Mouse (Mus musculus) hindbrain, embryonic 14.5 days (tissue): ENCODE measurements at regions not wholly inside any gene's neighbourhood (a gene's known extent, or its start where the extent isn't known, plus 50 kb on each side); places are given as distances from the start of the nearest gene placed in this dataset.
A peak's percentile ranks its signal among the peaks of the same experiment; 100 is the strongest.

Source experiments
- ATAC-seq: fragments of 200-750 bp; cut with Nextera tagmentation; 2 replicates; pipeline ENCODE4 v1.8.0; 2017; ENCODE audit warnings: moderate number of reproducible peaks, mild to moderate bottlenecking, moderate TSS enrichment, moderate library complexity; ENCODE audit not compliant: low FRiP score
- DNase-seq: peaks from one replicate; pipeline ENCODE4 v3.0.0-alpha.2; 2015; ENCODE audit warnings: low spot score
- H3K27ac ChIP-seq: fragments of 300-500 bp; sonication (generic); 2 replicates; pipeline ENCODE4 v1.5.1; 2014; ENCODE audit warnings: mild to moderate bottlenecking, moderate library complexity
- H3K27me3 ChIP-seq: fragments of 300-500 bp; sonication (generic); 2 replicates; pipeline ENCODE4 v1.6.1; 2014; ENCODE audit warnings: mild to moderate bottlenecking, low read length, mixed read lengths; ENCODE audit not compliant: control insufficient read depth, insufficient read depth
- H3K36me3 ChIP-seq: fragments of 300-500 bp; sonication (generic); replicated peaks from 2 replicates; pipeline ENCODE4 v1.6.1; 2014; ENCODE audit not compliant: control insufficient read depth, insufficient read depth
- H3K4me1 ChIP-seq: fragments of 300-500 bp; sonication (generic); replicated peaks from 2 replicates; pipeline ENCODE4 v1.6.1; 2014; ENCODE audit warnings: antibody characterized with exemption, low read length, mixed read lengths; ENCODE audit not compliant: control insufficient read depth, insufficient read depth
- H3K4me2 ChIP-seq: fragments of 300-500 bp; sonication (generic); replicated peaks from 2 replicates; pipeline ENCODE4 v1.6.1; 2014; ENCODE audit warnings: mild to moderate bottlenecking, moderate library complexity
- H3K4me3 ChIP-seq: fragments of 300-500 bp; sonication (generic); replicated peaks from 2 replicates; pipeline ENCODE4 v1.5.1; 2014; ENCODE audit warnings: mild to moderate bottlenecking, low read length
- H3K9ac ChIP-seq: fragments of 300-500 bp; sonication (generic); 2 replicates; pipeline ENCODE4 v1.6.1; 2014
- H3K9me3 ChIP-seq: fragments of 300-500 bp; sonication (generic); 2 replicates; pipeline ENCODE4 v1.6.1; 2016; ENCODE audit warnings: low read length; ENCODE audit not compliant: control insufficient read depth
- WGBS: fragments of 180-500 bp; shearing (Covaris S2); extraction: QIAGEN DNeasy Blood & Tissue Kit; methylation state at CpG from one replicate; pipeline ENCODE4 v1.1.7; 2014; 5-methylcytosine and 5-hydroxymethylcytosine counted together

- 51% methylated on average over 10 of the region's 10 CpGs for WGBS
- Histone ChIP-seq H3K27me3 (no peaks in the 10 kb centered on the region), H3K4me1 (peaks cover 4% of the 10 kb centered on the region; the same call in 1 of the 2 replicates), H3K9me3 (no peaks in the 10 kb centered on the region), H3K4me2 (no peak overlapping the region), H3K36me3 (no peaks in the 10 kb centered on the region), H3K4me3 (no peak overlapping the region), H3K27ac (no peak overlapping the region), H3K9ac (no peak overlapping the region)
- DNase-seq (no peak), ATAC-seq (peak; percentile 64; the same call in 1 of the 2 replicates)
Measured at GRCm38 (mm10) chr13:47869670-47870532, 391.1 kb upstream of the Id4 start.

DNA sequence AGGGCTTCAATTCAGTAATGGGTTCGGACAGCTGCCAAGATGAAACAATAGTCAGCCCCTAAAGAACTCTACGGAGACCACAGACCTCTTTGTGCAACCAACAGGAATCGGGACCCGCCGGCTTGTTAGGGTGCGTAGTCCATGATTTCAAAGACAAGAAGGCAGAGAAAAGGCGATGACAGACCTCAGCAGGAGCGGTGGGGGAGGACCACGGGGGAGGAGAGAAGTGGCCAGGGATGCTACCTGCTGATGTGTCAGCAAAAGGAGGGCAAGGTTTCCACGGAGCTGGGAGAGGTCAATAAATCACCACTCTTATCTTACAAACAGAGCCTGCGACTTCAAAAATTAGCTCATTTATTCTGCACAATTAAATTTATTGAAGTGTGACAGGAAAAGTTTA is 388.4 kb upstream of the Id4 start:
- DNase-seq (no peak), ATAC-seq (no peak)
- H3K4me3 ChIP-seq = no peak overlapping the region
- H3K9ac ChIP-seq = no peak overlapping the region
- H3K27me3 ChIP-seq = no peaks in the 10 kb centered on the region
- H3K4me1 ChIP-seq = peaks cover 4% of the 10 kb centered on the region; the same call in 1 of the 2 replicates
- no peaks in the 10 kb centered on the region for H3K36me3 ChIP-seq
- H3K9me3 ChIP-seq = no peaks in the 10 kb centered on the region
- H3K27ac ChIP-seq = no peak overlapping the region
- 11% methylated on average over 11 of the region's 11 CpGs for WGBS
- H3K4me2 ChIP-seq = no peak overlapping the region

GRCm38 (mm10) chr13:47892569-47892968 is 368.5 kb upstream of the Id4 start:
- Histone ChIP-seq H3K9me3 (no peaks in the 10 kb centered on the region), H3K9ac (no peak overlapping the region), H3K4me1 (no peaks in the 10 kb centered on the region), H3K4me3 (no peak overlapping the region), H3K27me3 (no peaks in the 10 kb centered on the region), H3K27ac (no peak overlapping the region), H3K4me2 (no peak overlapping the region), H3K36me3 (no peaks in the 10 kb centered on the region)
- no peak for ATAC-seq
- 84% methylated on average over 4 of the region's 4 CpGs for WGBS
- DNase-seq = no peak

- Histone ChIP-seq H3K9ac (no peak overlapping the region), H3K36me3 (no peaks in the 10 kb centered on the region), H3K4me1 (no peaks in the 10 kb centered on the region), H3K4me3 (no peak overlapping the region), H3K27me3 (no peaks in the 10 kb centered on the region), H3K27ac (no peak overlapping the region), H3K4me2 (no peak overlapping the region), H3K9me3 (peaks cover 14% of the 10 kb centered on the region)
- WGBS = 84% methylated on average over 1 of the region's 1 CpGs
- ATAC-seq (no peak), DNase-seq (no peak)
Measured at GRCm38 (mm10) chr13:47894331-47894730, 366.7 kb upstream of the Id4 start.

DNA sequence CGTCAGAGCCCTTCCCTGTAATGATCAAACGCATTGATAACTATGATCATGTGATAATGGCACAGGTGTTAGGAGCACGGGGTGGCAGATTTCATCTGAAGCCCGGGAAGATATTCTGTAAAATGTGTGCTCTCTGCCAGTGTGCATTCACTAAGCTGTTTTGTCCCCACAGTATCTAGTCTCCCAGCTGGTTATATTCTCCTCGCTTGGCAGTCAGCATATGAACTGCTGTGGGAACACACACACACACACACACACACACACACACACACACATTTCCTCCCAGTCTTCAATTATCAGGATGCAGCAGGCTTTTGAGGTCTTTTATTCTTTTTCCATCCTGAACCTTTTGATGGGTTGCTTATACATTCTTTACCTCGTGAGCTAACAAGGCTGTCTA is 365.8 kb upstream of the Id4 start:
- DNase-seq = no peak

GRCm38 (mm10) chr13:47896646-47897045 is 364.4 kb upstream of the Id4 start:
- Histone ChIP-seq H3K27ac (no peak overlapping the region), H3K36me3 (no peaks in the 10 kb centered on the region), H3K4me2 (no peak overlapping the region), H3K4me1 (no peaks in the 10 kb centered on the region), H3K9ac (no peak overlapping the region), H3K4me3 (no peak overlapping the region), H3K9me3 (peaks cover 15% of the 10 kb centered on the region), H3K27me3 (no peaks in the 10 kb centered on the region)
- no peak for DNase-seq
- no peak for ATAC-seq
- 85% methylated on average over 4 of the region's 4 CpGs for WGBS

More for the DNA sequence above, 365.8 kb upstream of the Id4 start:
- no peak for ATAC-seq
- Histone ChIP-seq H3K9ac (no peak overlapping the region), H3K4me1 (no peaks in the 10 kb centered on the region), H3K4me2 (no peak overlapping the region), H3K36me3 (no peaks in the 10 kb centered on the region), H3K9me3 (peaks cover 15% of the 10 kb centered on the region), H3K27ac (no peak overlapping the region), H3K27me3 (no peaks in the 10 kb centered on the region), H3K4me3 (no peak overlapping the region)
- WGBS = 70% methylated on average over 6 of the region's 6 CpGs

- ATAC-seq = peak; percentile 62; the same call in 1 of the 2 replicates
- no peak for DNase-seq
- Histone ChIP-seq H3K4me2 (no peak overlapping the region), H3K27me3 (no peaks in the 10 kb centered on the region), H3K27ac (peak overlapping the region; percentile 11), H3K9me3 (no peaks in the 10 kb centered on the region), H3K4me1 (peaks cover 7% of the 10 kb centered on the region; the same call in 1 of the 2 replicates), H3K36me3 (no peaks in the 10 kb centered on the region), H3K9ac (no peak overlapping the region), H3K4me3 (no peak overlapping the region)
- 55% methylated on average over 9 of the region's 9 CpGs for WGBS
Measured at GRCm38 (mm10) chr13:47909851-47910530, 351.0 kb upstream of the Id4 start.

GRCm38 (mm10) chr13:47910531-47910910 is 350.5 kb upstream of the Id4 start:
- ATAC-seq (no peak; the same call in 1 of the 2 replicates), DNase-seq (no peak)
- H3K27ac ChIP-seq = no peak overlapping the region

DNA sequence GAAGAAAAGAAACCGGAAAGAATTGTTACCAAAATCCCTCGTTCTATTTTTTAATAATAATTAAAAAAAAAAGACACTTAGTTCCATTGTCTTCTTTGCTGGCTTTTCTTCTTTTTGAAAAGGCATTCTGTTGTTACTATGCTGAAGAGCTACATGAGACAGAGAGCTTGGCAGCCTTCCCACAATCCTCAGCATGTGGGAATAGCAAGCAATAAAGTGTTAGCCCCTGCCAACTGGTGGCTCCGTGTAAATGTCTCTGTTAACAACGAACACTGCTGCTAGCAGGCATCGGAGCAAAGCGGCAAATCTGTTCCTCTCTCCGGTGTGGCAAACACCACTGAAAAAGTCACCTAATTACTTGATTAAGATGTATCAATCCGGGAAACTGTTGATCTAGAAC is 344.6 kb upstream of the Id4 start:
- H3K36me3 ChIP-seq = no peaks in the 10 kb centered on the region
- H3K9me3 ChIP-seq = no peaks in the 10 kb centered on the region
- H3K4me1 ChIP-seq = no peaks in the 10 kb centered on the region
- WGBS = 57% methylated on average over 8 of the region's 8 CpGs
- no peak overlapping the region for H3K4me3 ChIP-seq
- ATAC-seq = no peak; the same call in 1 of the 2 replicates
- H3K27ac ChIP-seq = no peak overlapping the region
- no peaks in the 10 kb centered on the region for H3K27me3 ChIP-seq
- peak; percentile 74 for DNase-seq
- H3K9ac ChIP-seq = no peak overlapping the region
- H3K4me2 ChIP-seq = no peak overlapping the region

More at GRCm38 (mm10) chr13:47910531-47910910, 350.5 kb upstream of the Id4 start:
- no peak overlapping the region for H3K9ac ChIP-seq
- 42% methylated on average over 3 of the region's 3 CpGs for WGBS
- no peaks in the 10 kb centered on the region for H3K9me3 ChIP-seq
- H3K27me3 ChIP-seq = no peaks in the 10 kb centered on the region
- H3K4me1 ChIP-seq = peaks cover 7% of the 10 kb centered on the region; the same call in 1 of the 2 replicates
- H3K4me3 ChIP-seq = no peak overlapping the region
- H3K4me2 ChIP-seq = no peak overlapping the region
- no peaks in the 10 kb centered on the region for H3K36me3 ChIP-seq
